Mouse (Mus musculus) C2C12 (cell line): ENCODE measurements around the gene Zc3h12c. TPM values are rescaled to one million over a fixed set of nuclear protein-coding genes. Genes with fewer than 3 reads are reported as not detected.

Experiments
- H3K27me3 ChIP-seq: one replicate; pipeline ENCODE4 v1.6.1; 2011; ENCODE audit not compliant: control insufficient read depth, insufficient read depth, insufficient read length
- H3K36me3 ChIP-seq: one replicate; pipeline ENCODE4 v1.6.1; 2011; ENCODE audit not compliant: control insufficient read depth, insufficient read depth
- H3K4me3 ChIP-seq: one replicate; pipeline ENCODE4 v1.5.1; 2011; ENCODE audit warnings: mild to moderate bottlenecking, control low read depth; ENCODE audit not compliant: poor library complexity, insufficient read depth, severe bottlenecking
- H3K79me2 ChIP-seq: one replicate; pipeline ENCODE4 v1.6.1; 2011; ENCODE audit not compliant: control insufficient read depth, insufficient read depth
- H3K79me3 ChIP-seq: one replicate; pipeline ENCODE4 v1.6.1; 2011; ENCODE audit warnings: low read depth, control low read depth
- H3ac ChIP-seq: one replicate; pipeline ENCODE3; 2011; ENCODE audit warnings: low read depth; ENCODE audit not compliant: control insufficient read depth, insufficient read length
- CTCF ChIP-seq: IDR thresholded peaks from one replicate; pipeline ENCODE4 v1.5.1; 2011; ENCODE audit not compliant: control insufficient read depth, insufficient read depth, insufficient read length
- FOSL1 ChIP-seq: IDR thresholded peaks from one replicate; pipeline ENCODE4 v1.8.0; 2011; ENCODE audit warnings: mild to moderate bottlenecking, low read length; ENCODE audit not compliant: poor library complexity, insufficient read depth, severe bottlenecking
- MYOG ChIP-seq: IDR thresholded peaks from one replicate; pipeline ENCODE4 v1.6.1; 2011; ENCODE audit not compliant: control insufficient read depth, insufficient read length; ENCODE audit errors: extremely low read depth
- USF1 ChIP-seq: IDR thresholded peaks from one replicate; pipeline ENCODE4 v1.6.1; 2011; ENCODE audit warnings: low read depth, mild to moderate bottlenecking, control low read depth, moderate library complexity
- microRNA-seq: library from miRNA; unstranded; fragments of <30 nt; microRNA quantifications from one replicate; pipeline ENCODE4, GENCODE M21; 2019; ENCODE audit warnings: borderline microRNAs expressed
- polyA plus RNA-seq: library from polyadenylated mRNA; unstranded; fragments of >200 nt; fragmentation: generic; extraction: Trizol; gene quantifications from one replicate; pipeline ENCODE4 v1.2.1, GENCODE M21; 2012; ENCODE audit warnings: missing spikeins

Gene Zc3h12c
- polyA plus RNA-seq, 1 experiment, result 1.2 TPM

- Histone ChIP-seq H3K36me3 (peaks cover 80% of the 10 kb centered on the region), H3ac (no peak overlapping the region), H3K79me3 (no peaks in the 10 kb centered on the region), H3K27me3 (no peaks in the 10 kb centered on the region), H3K79me2 (no peaks in the 10 kb centered on the region), H3K4me3 (no peak overlapping the region)
- no peak for TF ChIP-seq FOSL1
- no peak for TF ChIP-seq USF1
- TF ChIP-seq CTCF, result no peak
- TF ChIP-seq MYOG, result no peak
These were observed 98.3 kb downstream of the Zc3h12c start for GRCm38 (mm10) chr9:52070052-52070451.

Small RNA genes lying within 50 kb of the gene (microRNA-seq; reads per million reads assigned to microRNA genes)
- not detected for gene Gm27686
- not detected for gene Mir6244

Other genes with a start within 250 kb of the Zc3h12c start
- 42.2 TPM for gene Fdx1, start 205.0 kb downstream of the Zc3h12c start, polyA plus RNA-seq
- gene Rdx, start 121.4 kb downstream of the Zc3h12c start, polyA plus RNA-seq, result 28.5 TPM